In genomic region chr15:100703913-100704312, GRCm38 (mm10) we compare ENCODE assay signal across 11 mouse cellular contexts. TPM values are rescaled to one million over a fixed set of nuclear protein-coding genes. Genes with fewer than 3 reads are reported as not detected.
A peak's percentile ranks its signal among the peaks of the same experiment; 100 is the strongest.
DNase-seq lines count a peak whose midpoint lies in the region; ATAC-seq and TF ChIP-seq lines count a peak whose summit lies in the region.
"Had no signal": no experiment of that assay in that cellular context is flagged by ENCODE, and none has a peak within 500 bp of the region (broad histone marks: within the 10 kb centered on the region; RNA-seq: fewer than 3 reads in every experiment).

No protein-coding gene starts in this region.

- H3K4me1 ChIP-seq in heart, embryonic 15.5 days (replicated peaks) = peaks cover 8% of the 10 kb centered on the region
- H3K4me1 ChIP-seq in forebrain, postnatal 0 days (ENCODE audit: insufficient read depth) = no peaks in the 10 kb centered on the region
- peaks cover 5% of the 10 kb centered on the region; the same call in 1 of the 2 replicates for H3K4me1 ChIP-seq in midbrain, embryonic 12.5 days

- H3K27ac ChIP-seq in heart, embryonic 15.5 days = no peak overlapping the region
- no peak overlapping the region for H3K27ac ChIP-seq in forebrain, postnatal 0 days (ENCODE audit: low read depth, low read length)
- H3K27ac ChIP-seq in midbrain, embryonic 12.5 days (replicated peaks) = no peak overlapping the region
- H3K27ac ChIP-seq: liver, embryonic 14.5 days had no signal

- H3K9ac ChIP-seq in heart, embryonic 15.5 days = no peak overlapping the region
- no peak overlapping the region for H3K9ac ChIP-seq in forebrain, postnatal 0 days
- H3K9ac ChIP-seq in midbrain, embryonic 12.5 days (replicated peaks) = no peak overlapping the region
- H3K9ac ChIP-seq: liver, embryonic 14.5 days had no signal

- peaks cover 30% of the 10 kb centered on the region for H3K27me3 ChIP-seq in heart, embryonic 15.5 days
- no peaks in the 10 kb centered on the region for H3K27me3 ChIP-seq in forebrain, postnatal 0 days (ENCODE audit: insufficient read depth, low read length)
- H3K27me3 ChIP-seq in midbrain, embryonic 12.5 days = peaks cover 21% of the 10 kb centered on the region

- no peaks in the 10 kb centered on the region for H3K9me3 ChIP-seq in heart, embryonic 15.5 days (replicated peaks)
- no peaks in the 10 kb centered on the region for H3K9me3 ChIP-seq in forebrain, postnatal 0 days (ENCODE audit: low read length)
- no peaks in the 10 kb centered on the region for H3K9me3 ChIP-seq in midbrain, embryonic 12.5 days

- 6% methylated on average over 17 of the region's 17 CpGs for WGBS in heart, embryonic 15.5 days
- WGBS in forebrain, postnatal 0 days = 6% methylated on average over 17 of the region's 17 CpGs
- 10% methylated on average over 17 of the region's 17 CpGs for WGBS in midbrain, embryonic 12.5 days

- DNase-seq in heart, postnatal 25 days (ENCODE audit: low spot score) = no peak
- peak; percentile 39 for DNase-seq in T-cell, adult 2 months (ENCODE audit: low spot score)
- DNase-seq in forebrain, postnatal 0 days = no peak
- no peak for DNase-seq in adrenal gland, postnatal 14 days
- DNase-seq in left cerebral cortex, postnatal 25 days (ENCODE audit: low spot score in 2 of 2) = no peak
- no peak for DNase-seq in adrenal gland, postnatal 25 days
- DNase-seq: cerebellum, adult 18-20 months; kidney, postnatal 14 days had no signal

- intact Hi-C loops in heart, postnatal 25 days (cut with DNase I) = no loop called here
- intact Hi-C loops in left cerebral cortex, postnatal 25 days (cut with DNase I) = no loop called here

- no peak for TF ChIP-seq CTCF in forebrain, postnatal 0 days (IDR thresholded peaks at IDR 0.05; ENCODE audit: low read depth)

- no peak for ATAC-seq in heart, embryonic 15.5 days (replicated peaks; ENCODE audit: insufficient number of reproducible peaks, insufficient read depth, low FRiP score, low read depth)
- ATAC-seq in forebrain, postnatal 0 days = no peak
- ATAC-seq in midbrain, embryonic 12.5 days (ENCODE audit: low FRiP score, low read depth) = no peak

- H3K36me3 ChIP-seq in heart, embryonic 15.5 days = no peaks in the 10 kb centered on the region
- H3K36me3 ChIP-seq in forebrain, postnatal 0 days (ENCODE audit: insufficient read depth) = no peaks in the 10 kb centered on the region
- H3K36me3 ChIP-seq in midbrain, embryonic 12.5 days = no peaks in the 10 kb centered on the region

- H3K4me3 ChIP-seq in heart, embryonic 15.5 days = peak overlapping the region; percentile 13; the same call in 1 of the 2 replicates
- H3K4me3 ChIP-seq in forebrain, postnatal 0 days (ENCODE audit: low read depth, low read length) = no peak overlapping the region
- no peak overlapping the region for H3K4me3 ChIP-seq in midbrain, embryonic 12.5 days

- H3K4me2 ChIP-seq in heart, embryonic 15.5 days = peak overlapping the region; percentile 36
- 0 out of 2 replicates have a peak overlapping the region, but pooled peaks have one; percentile 4 for H3K4me2 ChIP-seq in forebrain, postnatal 0 days (ENCODE audit: low read depth)
- peak overlapping the region; percentile 33; the same call in 1 of the 2 replicates for H3K4me2 ChIP-seq in midbrain, embryonic 12.5 days (replicated peaks)

RNA-seq across cellular contexts. Expression of gene Cela1, which starts 16.2 kb away (rescaled TPM):
- 1.4 and 2.2 TPM in 2 replicates for polyA plus RNA-seq in heart, embryonic 15.5 days (2015; fragmentation: Nextera tagmentation; extraction: Ambion mirVana)
- total RNA-seq in heart, postnatal 25 days (2021) = under 1 TPM; 0.42 to 0.52 TPM
- 0.62 and 5.1 TPM in 2 replicates for total RNA-seq in forebrain, postnatal 0 days (2014; rRNA removed)
- polyA plus RNA-seq in forebrain, postnatal 0 days (2015; fragmentation: Nextera tagmentation; extraction: Ambion mirVana) = 0.81 and 1.2 TPM in 2 replicates
- polyA plus RNA-seq in midbrain, embryonic 12.5 days (2016; fragmentation: Nextera tagmentation; extraction: Ambion mirVana) = 0.97 and 1.4 TPM in 2 replicates
- total RNA-seq in adrenal gland, postnatal 14 days (2021) = 26.1 and 32.9 TPM in 2 replicates
- total RNA-seq in left cerebral cortex, postnatal 25 days (2021) = 1 to 10 TPM; 1.7 to 5.0 TPM
- total RNA-seq in adrenal gland, postnatal 25 days (2021) = 58.0 and 58.6 TPM in 2 replicates

RNA-seq across cellular contexts. Expression of gene Galnt6, which starts 25.3 kb away (rescaled TPM):
- 0.31 and 1.2 TPM in 2 replicates for polyA plus RNA-seq in heart, embryonic 15.5 days (2015; fragmentation: Nextera tagmentation; extraction: Ambion mirVana)
- 1 to 10 TPM in 1 of 2 experiments, under 1 TPM in 1; 0.99 to 1.2 TPM for total RNA-seq in heart, postnatal 25 days (2021)
- 0.77 and 1.5 TPM in 2 replicates for total RNA-seq in forebrain, postnatal 0 days (2014; rRNA removed)
- 0.24 and 0.47 TPM in 2 replicates for polyA plus RNA-seq in forebrain, postnatal 0 days (2015; fragmentation: Nextera tagmentation; extraction: Ambion mirVana)
- 0.08 and 0.18 TPM in 2 replicates for polyA plus RNA-seq in midbrain, embryonic 12.5 days (2016; fragmentation: Nextera tagmentation; extraction: Ambion mirVana)
- total RNA-seq in adrenal gland, postnatal 14 days (2021) = 8.1 and 11.9 TPM in 2 replicates
- 1 to 10 TPM; 2.9 to 4.0 TPM for total RNA-seq in left cerebral cortex, postnatal 25 days (2021)
- total RNA-seq in adrenal gland, postnatal 25 days (2021) = 3.8 and 6.3 TPM in 2 replicates

RNA-seq across cellular contexts. Expression of gene Bin2, which starts 34.6 kb away (rescaled TPM):
- 2.6 and 9.4 TPM in 2 replicates for polyA plus RNA-seq in heart, embryonic 15.5 days (2015; fragmentation: Nextera tagmentation; extraction: Ambion mirVana)
- 1 to 10 TPM; 1.2 to 1.7 TPM for total RNA-seq in heart, postnatal 25 days (2021)
- 1.4 and 1.6 TPM in 2 replicates for total RNA-seq in forebrain, postnatal 0 days (2014; rRNA removed)
- 0.58 and 1.4 TPM in 2 replicates for polyA plus RNA-seq in forebrain, postnatal 0 days (2015; fragmentation: Nextera tagmentation; extraction: Ambion mirVana)
- 2.0 and 3.4 TPM in 2 replicates for polyA plus RNA-seq in midbrain, embryonic 12.5 days (2016; fragmentation: Nextera tagmentation; extraction: Ambion mirVana)
- 3.6 and 14.8 TPM in 2 replicates for total RNA-seq in adrenal gland, postnatal 14 days (2021)
- 1 to 10 TPM; 5.5 to 6.7 TPM for total RNA-seq in left cerebral cortex, postnatal 25 days (2021)
- total RNA-seq in adrenal gland, postnatal 25 days (2021) = 1.3 and 1.8 TPM in 2 replicates

RNA-seq across cellular contexts. Expression of gene Slc4a8, which starts 57.6 kb away (rescaled TPM):
- 0.53 and 1.7 TPM in 2 replicates for polyA plus RNA-seq in heart, embryonic 15.5 days (2015; fragmentation: Nextera tagmentation; extraction: Ambion mirVana)
- 1 to 10 TPM; 3.0 to 3.9 TPM for total RNA-seq in heart, postnatal 25 days (2021)
- total RNA-seq in forebrain, postnatal 0 days (2014; rRNA removed) = 17.8 and 38.3 TPM in 2 replicates
- 30.3 and 31.2 TPM in 2 replicates for polyA plus RNA-seq in forebrain, postnatal 0 days (2015; fragmentation: Nextera tagmentation; extraction: Ambion mirVana)
- 13.1 and 16.0 TPM in 2 replicates for polyA plus RNA-seq in midbrain, embryonic 12.5 days (2016; fragmentation: Nextera tagmentation; extraction: Ambion mirVana)
- 10.4 and 14.6 TPM in 2 replicates for total RNA-seq in adrenal gland, postnatal 14 days (2021)
- 10 to 100 TPM; 66.5 to 79.7 TPM for total RNA-seq in left cerebral cortex, postnatal 25 days (2021)
- 4.9 and 6.3 TPM in 2 replicates for total RNA-seq in adrenal gland, postnatal 25 days (2021)
